Mouse (Mus musculus) limb, embryonic 14.5 days (tissue): ENCODE data around the gene Cln6. TPM values are rescaled to one million over a fixed set of nuclear protein-coding genes. Genes with fewer than 3 reads are reported as not detected.
"Not testable (repeated sequence)": the region's sequence is repeated elsewhere in the genome, so short reads cannot be mapped to it uniquely, and the experiment has no call there.

Source experiments
- ATAC-seq: fragments of 200-750 bp; cut with Nextera tagmentation; 2 replicates; pipeline ENCODE4 v1.8.0; 2017; ENCODE audit warnings: low read depth, moderate number of reproducible peaks, moderate TSS enrichment; ENCODE audit not compliant: low FRiP score
- DNase-seq: peaks from one replicate; pipeline ENCODE4 v3.0.0-alpha.2; 2015; ENCODE audit warnings: low spot score
- H3K27ac ChIP-seq: fragments of 300-500 bp; sonication (generic); replicated peaks from 2 replicates; pipeline ENCODE4 v1.5.1; 2014; ENCODE audit warnings: low read depth, mild to moderate bottlenecking, low read length, moderate library complexity, mixed read lengths
- H3K27me3 ChIP-seq: fragments of 300-500 bp; sonication (generic); 2 replicates; pipeline ENCODE4 v1.6.1; 2014; ENCODE audit warnings: low read length, mixed read lengths; ENCODE audit not compliant: control insufficient read depth, insufficient read depth
- H3K36me3 ChIP-seq: fragments of 300-500 bp; sonication (generic); 2 replicates; pipeline ENCODE4 v1.6.1; 2014; ENCODE audit warnings: mild to moderate bottlenecking, low read length, moderate library complexity, mixed read lengths; ENCODE audit not compliant: control insufficient read depth, insufficient read depth
- H3K4me1 ChIP-seq: fragments of 300-500 bp; sonication (generic); 2 replicates; pipeline ENCODE4 v1.6.1; 2014; ENCODE audit warnings: antibody characterized with exemption, low read length, mixed read lengths; ENCODE audit not compliant: control insufficient read depth, insufficient read depth
- H3K4me2 ChIP-seq: fragments of 300-500 bp; sonication (generic); replicated peaks from 2 replicates; pipeline ENCODE4 v1.6.1; 2014; ENCODE audit warnings: low read depth, mild to moderate bottlenecking, low read length, moderate library complexity; ENCODE audit not compliant: severe bottlenecking
- H3K4me3 ChIP-seq: fragments of 300-500 bp; sonication (generic); replicated peaks from 2 replicates; pipeline ENCODE4 v1.5.1; 2014; ENCODE audit warnings: low read length
- H3K9ac ChIP-seq: fragments of 300-500 bp; sonication (generic); 2 replicates; pipeline ENCODE4 v1.6.1; 2014; ENCODE audit warnings: mild to moderate bottlenecking, low read depth, low read length, moderate library complexity; ENCODE audit not compliant: severe bottlenecking
- H3K9me3 ChIP-seq: fragments of 300-500 bp; sonication (generic); 2 replicates; pipeline ENCODE4 v1.6.1; 2016; ENCODE audit warnings: low read length; ENCODE audit not compliant: control insufficient read depth
- POLR2A ChIP-seq: fragments of 200-500 bp; IDR thresholded peaks from 2 replicates; pipeline ENCODE4 v1.8.0; 2012; ENCODE audit warnings: inconsistent platforms, mild to moderate bottlenecking, moderate library complexity, borderline replicate concordance; ENCODE audit not compliant: insufficient read depth, insufficient read length; ENCODE audit errors: extremely low read depth
- WGBS: fragments of 180-500 bp; shearing (Covaris S2); extraction: QIAGEN DNeasy Blood & Tissue Kit; methylation state at CpG from one replicate; pipeline ENCODE4 v1.1.7; 2014; 5-methylcytosine and 5-hydroxymethylcytosine counted together
- polyA plus RNA-seq, 2 experiments: library from polyadenylated mRNA; depleted of rRNA in 1 of 2; stranded (reverse) in 1 of 2; unstranded in 1 of 2; fragments of >200 nt; fragmentation: Nextera tagmentation in 1 of 2; extraction: Ambion mirVana in 1 of 2; gene quantifications; 2 replicates each; pipeline versions ENCODE4 v1.2.1 to v1.2.3; 2012 to 2014

Cln6 gene
- 57.5 and 74.5 TPM in 2 replicates for polyA plus RNA-seq (2012; rRNA removed)
- polyA plus RNA-seq (2014; fragmentation: Nextera tagmentation; extraction: Ambion mirVana), result 24.4 and 25.6 TPM in 2 replicates

- WGBS, result 1% methylated on average over 47 of the region's 48 CpGs
- H3K4me1 ChIP-seq, result peaks cover 8% of the 10 kb centered on the region; the same call in 1 of the 2 replicates
Observed at GRCm38 (mm10) chr9:62838506-62839171, at the start of gene Cln6. TSS of gene Cln6 (plus strand) at chr9:62838785.

GRCm38 (mm10) chr9:62789856-62790255, 48.7 kb upstream of the Cln6 start:
- H3K9me3 ChIP-seq, result no peaks in the 10 kb centered on the region
- DNase-seq, result no peak
- H3K9ac ChIP-seq, result no peak overlapping the region

More at GRCm38 (mm10) chr9:62838506-62839171, at the start of gene Cln6:
- Histone ChIP-seq H3K9ac (peak within 1 kb of the TSS; percentile 82), H3K4me3 (peak within 1 kb of the TSS; percentile 67), H3K4me2 (peak within 1 kb of the TSS; percentile 92), H3K27ac (peak within 1 kb of the TSS; percentile 83), H3K9me3 (no peaks in the 10 kb centered on the region), H3K36me3 (no peaks in the 10 kb centered on the region), H3K27me3 (no peaks in the 10 kb centered on the region)
- DNase-seq (peak; percentile 91), ATAC-seq (peak; percentile 90)
- TF ChIP-seq POLR2A, result 0 out of 2 replicates have a peak, but pooled peaks have one; percentile 65

GRCm38 (mm10) chr9:62799218-62799617, 39.4 kb upstream of the Cln6 start:
- not testable (repeated sequence) for H3K9me3 ChIP-seq, H3K4me1 ChIP-seq, H3K27me3 ChIP-seq, H3K4me3 ChIP-seq, ATAC-seq, H3K27ac ChIP-seq, DNase-seq, H3K4me2 ChIP-seq, H3K9ac ChIP-seq
- WGBS, result 83% methylated on average over 2 of the region's 2 CpGs
- peaks cover 37% of the 10 kb centered on the region for H3K36me3 ChIP-seq

More at GRCm38 (mm10) chr9:62789856-62790255, 48.7 kb upstream of the Cln6 start:
- H3K4me1 ChIP-seq, result no peaks in the 10 kb centered on the region
- H3K4me2 ChIP-seq, result no peak overlapping the region
- 81% methylated on average over 12 of the region's 12 CpGs for WGBS
- TF ChIP-seq POLR2A, result no peak
- ATAC-seq, result no peak
- H3K27me3 ChIP-seq, result no peaks in the 10 kb centered on the region
- no peak overlapping the region for H3K4me3 ChIP-seq
- peaks cover 7% of the 10 kb centered on the region; the same call in 1 of the 2 replicates for H3K36me3 ChIP-seq
- no peak overlapping the region for H3K27ac ChIP-seq

GRCm38 (mm10) chr9:62810095-62810494, 28.5 kb upstream of the Cln6 start:
- Histone ChIP-seq H3K4me2 (peak overlapping the region; percentile 91), H3K4me3 (peak overlapping the region; percentile 98), H3K4me1 (peaks cover 17% of the 10 kb centered on the region), H3K27ac (no peak overlapping the region), H3K36me3 (no peaks in the 10 kb centered on the region), H3K9ac (peak overlapping the region; percentile 81), H3K27me3 (no peaks in the 10 kb centered on the region), H3K9me3 (no peaks in the 10 kb centered on the region)
- 14% methylated on average over 8 of the region's 8 CpGs for WGBS
- DNase-seq, result no peak
- ATAC-seq, result no peak
- TF ChIP-seq POLR2A, result no peak

- under 1% methylated on average over 58 of the region's 58 CpGs for WGBS
- H3K9ac ChIP-seq, result peak overlapping the region; percentile 81
- ATAC-seq (peak; percentile 39; the same call in 1 of the 2 replicates), DNase-seq (no peak)
- peak overlapping the region; percentile 91 for H3K27ac ChIP-seq
- H3K4me2 ChIP-seq, result peak overlapping the region; percentile 91
- H3K27me3 ChIP-seq, result no peaks in the 10 kb centered on the region
- H3K4me1 ChIP-seq, result peaks cover 17% of the 10 kb centered on the region
- H3K9me3 ChIP-seq, result no peaks in the 10 kb centered on the region
- H3K4me3 ChIP-seq, result peak overlapping the region; percentile 98
- TF ChIP-seq POLR2A, result no peak
- no peaks in the 10 kb centered on the region for H3K36me3 ChIP-seq
Observed at GRCm38 (mm10) chr9:62810543-62811515, 27.8 kb upstream of the Cln6 start.
